In genomic region chr8:104534779-104535141, GRCm38 (mm10) we compare ENCODE assay signal across 8 mouse cellular contexts. TPM values are rescaled to one million over a fixed set of nuclear protein-coding genes. Genes with fewer than 3 reads are reported as not detected.
DNase-seq lines count a peak whose midpoint lies in the region; ATAC-seq and TF ChIP-seq lines count a peak whose summit lies in the region.

No protein-coding gene starts in this region.

- H3K27me3 ChIP-seq in heart, embryonic 13.5 days (replicated peaks) = peaks cover 28% of the 10 kb centered on the region
- H3K27me3 ChIP-seq in G1E (ENCODE audit: insufficient read depth, low read length) = peaks cover 7% of the 10 kb centered on the region; the same call in 1 of the 2 replicates
- H3K27me3 ChIP-seq in intestine, embryonic 16.5 days (replicated peaks; ENCODE audit: control insufficient read depth, insufficient read depth, low read length) = peaks cover 10% of the 10 kb centered on the region
- peaks cover 14% of the 10 kb centered on the region for H3K27me3 ChIP-seq in midbrain, embryonic 11.5 days (ENCODE audit: control insufficient read depth, insufficient read depth, low read length)

- peak; percentile 5; the same call in 1 of the 2 replicates for ATAC-seq in heart, embryonic 13.5 days (ENCODE audit: extremely low read depth, insufficient number of reproducible peaks, low FRiP score, low TSS enrichment)
- peak; percentile 50 for ATAC-seq in G1E (ENCODE audit: extremely low read depth, insufficient number of reproducible peaks, low FRiP score, poor library complexity, severe bottlenecking)
- ATAC-seq in erythroid progenitor cell, adult 5-6 weeks (replicated peaks; ENCODE audit: low FRiP score, poor library complexity, severe bottlenecking) = peak; percentile 70
- peak; percentile 67 for ATAC-seq in intestine, embryonic 16.5 days
- ATAC-seq in midbrain, embryonic 11.5 days (ENCODE audit: low FRiP score) = peak; percentile 69

- no peak for DNase-seq in heart, adult 8-10 months (ENCODE audit: low spot score)
- DNase-seq in G1E (ENCODE audit: low spot score) = peak; percentile 51
- DNase-seq in midbrain, embryonic 11.5 days (ENCODE audit: low spot score, missing footprints) = no peak
- DNase-seq in retina, embryonic 14.5 days (ENCODE audit: low spot score) = no peak
- DNase-seq in ovary, adult 18-20 months (ENCODE audit: low spot score) = no peak

- H3K36me3 ChIP-seq in heart, embryonic 13.5 days = peaks cover 14% of the 10 kb centered on the region
- H3K36me3 ChIP-seq in G1E (replicated peaks) = peaks cover 13% of the 10 kb centered on the region
- H3K36me3 ChIP-seq in intestine, embryonic 16.5 days (ENCODE audit: control insufficient read depth, insufficient read depth, low read length) = peaks cover 2% of the 10 kb centered on the region; the same call in 1 of the 2 replicates
- H3K36me3 ChIP-seq in midbrain, embryonic 11.5 days (ENCODE audit: control insufficient read depth, insufficient read depth, low read length) = peaks cover 4% of the 10 kb centered on the region

- TF ChIP-seq CTCF in G1E (IDR thresholded peaks at IDR 0.05; ENCODE audit: low read depth, low read length) = no peak

- peaks cover 29% of the 10 kb centered on the region for H3K4me1 ChIP-seq in heart, embryonic 13.5 days
- H3K4me1 ChIP-seq in G1E (ENCODE audit: insufficient read depth, low read depth, low read length) = peaks cover 28% of the 10 kb centered on the region
- peaks cover 16% of the 10 kb centered on the region for H3K4me1 ChIP-seq in intestine, embryonic 16.5 days (ENCODE audit: control insufficient read depth, insufficient read depth, low read length)
- H3K4me1 ChIP-seq in midbrain, embryonic 11.5 days (ENCODE audit: control insufficient read depth, insufficient read depth, low read length) = peaks cover 5% of the 10 kb centered on the region; the same call in 1 of the 2 replicates

- no peaks in the 10 kb centered on the region for H3K9me3 ChIP-seq in heart, embryonic 13.5 days
- H3K9me3 ChIP-seq in G1E (replicated peaks) = no peaks in the 10 kb centered on the region
- H3K9me3 ChIP-seq in intestine, embryonic 16.5 days (ENCODE audit: control insufficient read depth, low read length) = no peaks in the 10 kb centered on the region
- no peaks in the 10 kb centered on the region; the same call in 1 of the 2 replicates for H3K9me3 ChIP-seq in midbrain, embryonic 11.5 days (ENCODE audit: control insufficient read depth, low read length)

- H3K4me2 ChIP-seq in heart, embryonic 13.5 days = peak overlapping the region; percentile 85
- H3K4me2 ChIP-seq in intestine, embryonic 16.5 days (ENCODE audit: low read depth, low read length) = peak overlapping the region; percentile 59
- peak overlapping the region; percentile 64 for H3K4me2 ChIP-seq in midbrain, embryonic 11.5 days

- 11% methylated on average over 9 of the region's 9 CpGs for WGBS in heart, embryonic 13.5 days
- 11% methylated on average over 9 of the region's 9 CpGs for WGBS in intestine, embryonic 16.5 days
- WGBS in midbrain, embryonic 11.5 days = 13% methylated on average over 9 of the region's 9 CpGs

- peak overlapping the region; percentile 90 for H3K4me3 ChIP-seq in heart, embryonic 13.5 days
- H3K4me3 ChIP-seq in G1E (ENCODE audit: low read depth, low read length) = peak overlapping the region; percentile 95
- peak overlapping the region; percentile 96 for H3K4me3 ChIP-seq in intestine, embryonic 16.5 days (ENCODE audit: low read length)
- H3K4me3 ChIP-seq in midbrain, embryonic 11.5 days (ENCODE audit: low read depth, low read length) = peak overlapping the region; percentile 77

- no peak overlapping the region; the same call in 1 of the 2 replicates for H3K27ac ChIP-seq in heart, embryonic 13.5 days (replicated peaks)
- H3K27ac ChIP-seq in intestine, embryonic 16.5 days (ENCODE audit: low read length) = no peak overlapping the region
- no peak overlapping the region for H3K27ac ChIP-seq in midbrain, embryonic 11.5 days (ENCODE audit: low read depth, low read length)

- H3K9ac ChIP-seq in heart, embryonic 13.5 days = peak overlapping the region; percentile 98
- peak overlapping the region; percentile 95 for H3K9ac ChIP-seq in intestine, embryonic 16.5 days (ENCODE audit: low read depth, low read length)
- peak overlapping the region; percentile 86 for H3K9ac ChIP-seq in midbrain, embryonic 11.5 days (ENCODE audit: low read length)

RNA-seq across cellular contexts. Expression of gene Car7, which starts 0.3 kb away (rescaled TPM):
- 0.80 and 1.4 TPM in 2 replicates for polyA plus RNA-seq in heart, embryonic 13.5 days (2015; fragmentation: Nextera tagmentation; extraction: Ambion mirVana)
- total RNA-seq in heart, adult 8-10 months (2022) = 1 to 10 TPM; 2.6 to 4.4 (median 3.2) TPM
- total RNA-seq in G1E (2014; fragmentation: Nextera tagmentation) (3.4 and 3.8 TPM in 2 replicates), G1E (2017) (0.76 and 0.99 TPM in 2 replicates)
- 0.29 and 0.43 TPM in 2 replicates for polyA plus RNA-seq in G1E (2012)
- not detected in 2 replicates for total RNA-seq in erythroid progenitor cell, adult 5-6 weeks (2015; ENCODE audit: low replicate concordance)
- total RNA-seq in erythroid progenitor cell, adult 5-6 weeks (2017; ENCODE audit: low replicate concordance) = not detected in 2 replicates
- polyA plus RNA-seq in intestine, embryonic 16.5 days (2015; fragmentation: Nextera tagmentation; extraction: Ambion mirVana) = 1.2 and 1.4 TPM in 2 replicates
- polyA plus RNA-seq in midbrain, embryonic 11.5 days (2014; fragmentation: Nextera tagmentation; extraction: Ambion mirVana) = 0.82 and 1.5 TPM in 2 replicates

RNA-seq across cellular contexts. Expression of gene Nae1, which starts 0.3 kb away (rescaled TPM):
- 71.5 and 73.8 TPM in 2 replicates for polyA plus RNA-seq in heart, embryonic 13.5 days (2015; fragmentation: Nextera tagmentation; extraction: Ambion mirVana)
- 10 to 100 TPM; 28.5 to 32.0 (median 29.9) TPM for total RNA-seq in heart, adult 8-10 months (2022)
- total RNA-seq in G1E (2014; fragmentation: Nextera tagmentation) (63.1 and 90.0 TPM in 2 replicates), G1E (2017) (105 and 120 TPM in 2 replicates)
- polyA plus RNA-seq in G1E (2012) = 4.7 and 6.4 TPM in 2 replicates
- total RNA-seq in erythroid progenitor cell, adult 5-6 weeks (2015; ENCODE audit: low replicate concordance) = 52.8 and 59.8 TPM in 2 replicates
- 57.4 and 77.1 TPM in 2 replicates for total RNA-seq in erythroid progenitor cell, adult 5-6 weeks (2017; ENCODE audit: low replicate concordance)
- polyA plus RNA-seq in intestine, embryonic 16.5 days (2015; fragmentation: Nextera tagmentation; extraction: Ambion mirVana) = 61.2 and 71.3 TPM in 2 replicates
- polyA plus RNA-seq in midbrain, embryonic 11.5 days (2014; fragmentation: Nextera tagmentation; extraction: Ambion mirVana) = 138 and 148 TPM in 2 replicates

RNA-seq across cellular contexts. Expression of gene Terb1, which starts 25.1 kb away (rescaled TPM):
- polyA plus RNA-seq in heart, embryonic 13.5 days (2015; fragmentation: Nextera tagmentation; extraction: Ambion mirVana) = 0.05 and 0.15 TPM in 2 replicates
- not detected for total RNA-seq in heart, adult 8-10 months (2022)
- not detected in 2 replicates for total RNA-seq in G1E (2014; fragmentation: Nextera tagmentation)
- total RNA-seq in G1E (2017) = not detected in 2 replicates
- polyA plus RNA-seq in G1E (2012) = not detected in 2 replicates
- total RNA-seq in erythroid progenitor cell, adult 5-6 weeks (2015; ENCODE audit: low replicate concordance) = not detected in 2 replicates
- not detected in 2 replicates for total RNA-seq in erythroid progenitor cell, adult 5-6 weeks (2017; ENCODE audit: low replicate concordance)
- 0.07 and 0.21 TPM in 2 replicates for polyA plus RNA-seq in intestine, embryonic 16.5 days (2015; fragmentation: Nextera tagmentation; extraction: Ambion mirVana)
- polyA plus RNA-seq in midbrain, embryonic 11.5 days (2014; fragmentation: Nextera tagmentation; extraction: Ambion mirVana) = 0.18 and 0.21 TPM in 2 replicates

RNA-seq across cellular contexts. Expression of gene Pdp2, which starts 56.5 kb away (rescaled TPM):
- 7.1 and 7.3 TPM in 2 replicates for polyA plus RNA-seq in heart, embryonic 13.5 days (2015; fragmentation: Nextera tagmentation; extraction: Ambion mirVana)
- 10 to 100 TPM; 24.1 to 44.1 (median 34.9) TPM for total RNA-seq in heart, adult 8-10 months (2022)
- total RNA-seq in G1E (2014; fragmentation: Nextera tagmentation) = 14.2 and 17.7 TPM in 2 replicates
- 20.4 and 22.8 TPM in 2 replicates for total RNA-seq in G1E (2017)
- 3.1 and 4.4 TPM in 2 replicates for polyA plus RNA-seq in G1E (2012)
- total RNA-seq in erythroid progenitor cell, adult 5-6 weeks (2015; ENCODE audit: low replicate concordance) = 0.36 and 2.1 TPM in 2 replicates
- total RNA-seq in erythroid progenitor cell, adult 5-6 weeks (2017; ENCODE audit: low replicate concordance) = 1.2 and 1.7 TPM in 2 replicates
- 18.2 and 18.4 TPM in 2 replicates for polyA plus RNA-seq in intestine, embryonic 16.5 days (2015; fragmentation: Nextera tagmentation; extraction: Ambion mirVana)
- 17.2 and 17.3 TPM in 2 replicates for polyA plus RNA-seq in midbrain, embryonic 11.5 days (2014; fragmentation: Nextera tagmentation; extraction: Ambion mirVana)

Comparison
In these comparisons a context has a peak if more than half of its experiments do, and no peak if none do; other contexts are left out.
1. ATAC-seq: peak in every context shown above with its lines; median percentile 70 in erythroid progenitor cell, adult 5-6 weeks; 69 in midbrain, embryonic 11.5 days; 67 in intestine, embryonic 16.5 days; 50 in G1E; 5 in heart, embryonic 13.5 days.